Mouse (Mus musculus): Measurements from ENCODE around the gene Olfr1377. TPM values are rescaled to one million over a fixed set of nuclear protein-coding genes. Genes with fewer than 3 reads are reported as not detected.

Olfr1377 gene
- polyA plus RNA-seq (2014; fragmentation: Illumina TruSeq; extraction: RNeasy Lipid Tissue Mini Kit (QIAGEN cat#74804); ENCODE audit: low read depth, low replicate concordance) = not detected

GRCm38 (mm10) chr11:50981667-50982066 lies at the start of gene Olfr1377:
Gene Olfr1377, plus strand, starts transcription at chr11:50981967.

GRCm38 (mm10) chr11:50943506-50943905 lies 38.3 kb upstream of the Olfr1377 start, which contains the start of gene 4933414I15Rik:
Gene 4933414I15Rik, minus strand, starts transcription at chr11:50943765.

GRCm38 (mm10) chr11:50953665-50954064 lies 28.1 kb upstream of the Olfr1377 start, which contains the start of gene Prop1:
Gene Prop1, minus strand, starts transcription at chr11:50953765.

GRCm38 (mm10) chr11:50966230-50966629 lies 15.5 kb upstream of the Olfr1377 start, which contains the start of gene Olfr1378:
Gene Olfr1378, plus strand, starts transcription at chr11:50966530.

GRCm38 (mm10) chr11:51003296-51003695 lies 21.5 kb downstream of the Olfr1377 start, which contains the start of gene Olfr51:
Gene Olfr51, plus strand, starts transcription at chr11:51003596.

GRCm38 (mm10) chr11:51013936-51014335 lies 32.2 kb downstream of the Olfr1377 start, which contains the start of gene Olfr54:
Gene Olfr54, plus strand, starts transcription at chr11:51014236.

Other genes with a start within 250 kb of the Olfr1377 start
- gene Zfp354c, start 154.2 kb upstream of the Olfr1377 start, polyA plus RNA-seq (2014; fragmentation: Illumina TruSeq; extraction: RNeasy Lipid Tissue Mini Kit (QIAGEN cat#74804); ENCODE audit: low read depth, low replicate concordance) = 6.9 TPM
- 1.5 TPM for gene Zfp879, start 140.4 kb upstream of the Olfr1377 start, polyA plus RNA-seq (2014; fragmentation: Illumina TruSeq; extraction: RNeasy Lipid Tissue Mini Kit (QIAGEN cat#74804); ENCODE audit: low read depth, low replicate concordance)
- not detected for gene Grm6, start 131.3 kb upstream of the Olfr1377 start, polyA plus RNA-seq (2014; fragmentation: Illumina TruSeq; extraction: RNeasy Lipid Tissue Mini Kit (QIAGEN cat#74804); ENCODE audit: low read depth, low replicate concordance)
- 1.5 TPM for gene Zfp454, start 94.3 kb upstream of the Olfr1377 start, polyA plus RNA-seq (2014; fragmentation: Illumina TruSeq; extraction: RNeasy Lipid Tissue Mini Kit (QIAGEN cat#74804); ENCODE audit: low read depth, low replicate concordance)
- 11.9 TPM for gene Zfp2, start 65.8 kb upstream of the Olfr1377 start, polyA plus RNA-seq (2014; fragmentation: Illumina TruSeq; extraction: RNeasy Lipid Tissue Mini Kit (QIAGEN cat#74804); ENCODE audit: low read depth, low replicate concordance)
- gene Zfp354b, start 50.3 kb upstream of the Olfr1377 start, polyA plus RNA-seq (2014; fragmentation: Illumina TruSeq; extraction: RNeasy Lipid Tissue Mini Kit (QIAGEN cat#74804); ENCODE audit: low read depth, low replicate concordance) = 1.9 TPM
- gene 4933414I15Rik, start 38.2 kb upstream of the Olfr1377 start, polyA plus RNA-seq (2014; fragmentation: Illumina TruSeq; extraction: RNeasy Lipid Tissue Mini Kit (QIAGEN cat#74804); ENCODE audit: low read depth, low replicate concordance) = not detected
- not detected for gene Prop1, start 28.2 kb upstream of the Olfr1377 start, polyA plus RNA-seq (2014; fragmentation: Illumina TruSeq; extraction: RNeasy Lipid Tissue Mini Kit (QIAGEN cat#74804); ENCODE audit: low read depth, low replicate concordance)
- gene Olfr1378, start 15.4 kb upstream of the Olfr1377 start, polyA plus RNA-seq (2014; fragmentation: Illumina TruSeq; extraction: RNeasy Lipid Tissue Mini Kit (QIAGEN cat#74804); ENCODE audit: low read depth, low replicate concordance) = not detected
- gene Olfr51, start 21.6 kb downstream of the Olfr1377 start, polyA plus RNA-seq (2014; fragmentation: Illumina TruSeq; extraction: RNeasy Lipid Tissue Mini Kit (QIAGEN cat#74804); ENCODE audit: low read depth, low replicate concordance) = not detected
- not detected for gene Olfr54, start 32.3 kb downstream of the Olfr1377 start, polyA plus RNA-seq (2014; fragmentation: Illumina TruSeq; extraction: RNeasy Lipid Tissue Mini Kit (QIAGEN cat#74804); ENCODE audit: low read depth, low replicate concordance)
- not detected for gene Olfr1375, start 66.1 kb downstream of the Olfr1377 start, polyA plus RNA-seq (2014; fragmentation: Illumina TruSeq; extraction: RNeasy Lipid Tissue Mini Kit (QIAGEN cat#74804); ENCODE audit: low read depth, low replicate concordance)
- gene Zfp354a, start 77.3 kb downstream of the Olfr1377 start, polyA plus RNA-seq (2014; fragmentation: Illumina TruSeq; extraction: RNeasy Lipid Tissue Mini Kit (QIAGEN cat#74804); ENCODE audit: low read depth, low replicate concordance) = 9.4 TPM
- not detected for gene Gm12569, start 238.5 kb downstream of the Olfr1377 start, polyA plus RNA-seq (2014; fragmentation: Illumina TruSeq; extraction: RNeasy Lipid Tissue Mini Kit (QIAGEN cat#74804); ENCODE audit: low read depth, low replicate concordance)